Mouse (Mus musculus) neural tube, embryonic 11.5 days (tissue): ENCODE data around the gene Nol7. TPM values are rescaled to one million over a fixed set of nuclear protein-coding genes. Genes with fewer than 3 reads are reported as not detected.

Experiments used
- ATAC-seq: fragments of 200-750 bp; cut with Nextera tagmentation; 2 replicates; pipeline ENCODE4 v1.8.0; 2017; ENCODE audit warnings: moderate number of reproducible peaks, mild to moderate bottlenecking, moderate TSS enrichment, moderate library complexity; ENCODE audit not compliant: insufficient read depth, low FRiP score, low TSS enrichment
- DNase-seq: peaks from one replicate; pipeline ENCODE4 v3.0.0-alpha.2; 2015; ENCODE audit warnings: low spot score
- H3K27ac ChIP-seq: fragments of 300-500 bp; sonication (generic); 2 replicates; pipeline ENCODE4 v1.5.1; 2014; ENCODE audit warnings: low read depth, mild to moderate bottlenecking, low read length
- H3K27me3 ChIP-seq: fragments of 300-500 bp; sonication (generic); 2 replicates; pipeline ENCODE4 v1.6.1; 2014; ENCODE audit warnings: mild to moderate bottlenecking, low read length, mixed read lengths; ENCODE audit not compliant: control insufficient read depth, insufficient read depth
- H3K36me3 ChIP-seq: fragments of 300-500 bp; sonication (generic); 2 replicates; pipeline ENCODE4 v1.6.1; 2014; ENCODE audit warnings: mild to moderate bottlenecking, low read length, moderate library complexity, mixed read lengths; ENCODE audit not compliant: control insufficient read depth, insufficient read depth
- H3K4me1 ChIP-seq: fragments of 300-500 bp; sonication (generic); 2 replicates; pipeline ENCODE4 v1.6.1; 2014; ENCODE audit warnings: low read length, mixed read lengths; ENCODE audit not compliant: control insufficient read depth, insufficient read depth
- H3K4me2 ChIP-seq: fragments of 300-500 bp; sonication (generic); 2 replicates; pipeline ENCODE4 v1.6.1; 2014; ENCODE audit warnings: low read depth, mild to moderate bottlenecking, moderate library complexity
- H3K4me3 ChIP-seq: fragments of 300-500 bp; sonication (generic); 2 replicates; pipeline ENCODE4 v1.5.1; 2014; ENCODE audit warnings: low read depth, low read length
- H3K9ac ChIP-seq: fragments of 300-500 bp; sonication (generic); 2 replicates; pipeline ENCODE4 v1.6.1; 2014; ENCODE audit warnings: mild to moderate bottlenecking, low read length
- H3K9me3 ChIP-seq: fragments of 300-500 bp; sonication (generic); 2 replicates; pipeline ENCODE4 v1.6.1; 2016; ENCODE audit warnings: low read length; ENCODE audit not compliant: control insufficient read depth
- WGBS: fragments of 180-500 bp; shearing (Covaris S2); extraction: QIAGEN DNeasy Blood & Tissue Kit; methylation state at CpG from one replicate; pipeline ENCODE4 v1.1.7; 2014; 5-methylcytosine and 5-hydroxymethylcytosine counted together
- polyA plus RNA-seq: library from polyadenylated mRNA; unstranded; fragments of >200 nt; fragmentation: Nextera tagmentation; extraction: Ambion mirVana; gene quantifications from 2 replicates; pipeline ENCODE4 v1.2.1, GENCODE M21; 2014

The Nol7 gene
- polyA plus RNA-seq, 1 experiment from 2014 or later: 172 TPM

DNA sequence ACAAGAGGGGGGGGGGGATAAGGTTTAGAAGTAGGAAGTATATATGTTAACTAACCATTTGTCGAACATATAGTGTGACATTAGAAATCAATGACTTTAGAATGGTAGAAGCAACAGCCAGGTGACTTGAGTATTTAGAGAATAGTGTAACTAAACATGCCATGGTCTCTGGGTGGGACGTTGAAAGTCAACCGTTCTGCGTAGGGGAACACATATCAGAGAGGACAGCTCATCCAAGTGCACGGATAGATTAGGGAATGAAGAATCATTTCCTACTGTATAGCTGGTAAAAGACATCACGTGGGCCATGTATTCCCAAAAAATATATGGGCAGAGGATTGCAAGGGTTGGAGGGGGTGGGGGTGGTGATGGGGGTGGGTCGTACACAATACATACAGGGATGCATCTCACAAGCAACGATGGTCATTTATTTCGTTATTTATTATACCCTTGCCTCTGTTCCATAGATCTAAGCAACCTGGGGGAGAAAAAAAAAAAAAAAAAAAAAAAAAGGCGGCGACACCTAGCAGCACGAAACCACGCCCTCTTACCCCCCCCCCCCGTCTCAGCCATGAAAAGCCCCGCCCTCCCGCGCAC, 392 bp upstream of the Nol7 start:
- DNase-seq (no peak), ATAC-seq (peak; percentile 65)
- no peaks in the 10 kb centered on the region for H3K27me3 ChIP-seq
- H3K27ac ChIP-seq: no peak overlapping the region
- no peaks in the 10 kb centered on the region for H3K4me1 ChIP-seq
- peak overlapping the region; percentile 71; the same call in 1 of the 2 replicates for H3K9ac ChIP-seq
- peaks cover 4% of the 10 kb centered on the region; the same call in 1 of the 2 replicates for H3K36me3 ChIP-seq
- H3K4me3 ChIP-seq: peak overlapping the region; percentile 63
- no peaks in the 10 kb centered on the region for H3K9me3 ChIP-seq
- WGBS: 45% methylated on average over 15 of the region's 17 CpGs
- no peak overlapping the region; the same call in 1 of the 2 replicates for H3K4me2 ChIP-seq

DNA sequence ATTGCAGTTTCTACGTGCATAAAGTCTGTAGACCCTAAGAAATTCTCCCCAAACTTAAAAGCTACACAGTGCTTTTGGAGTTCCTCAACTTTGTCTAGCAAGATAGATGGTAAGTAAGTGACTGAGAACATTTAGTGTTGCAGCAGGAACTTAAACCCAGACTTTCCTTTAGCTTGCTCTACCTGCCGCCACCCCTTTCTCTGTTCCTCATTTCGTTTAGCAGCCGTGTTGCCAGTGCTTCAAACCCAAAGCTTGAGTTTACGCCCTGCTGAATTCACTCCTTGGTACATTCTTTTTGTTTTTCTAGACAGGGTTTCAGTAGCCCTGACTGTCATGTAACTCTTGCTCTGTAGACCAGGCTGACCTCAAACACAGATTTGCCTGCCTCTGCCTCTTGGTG, 1.4 kb downstream of the Nol7 start:
- DNase-seq: no peak
- no peak overlapping the region for H3K9ac ChIP-seq
- no peaks in the 10 kb centered on the region for H3K9me3 ChIP-seq
- H3K27me3 ChIP-seq: no peaks in the 10 kb centered on the region
- peak overlapping the region; percentile 71; the same call in 1 of the 2 replicates for H3K4me2 ChIP-seq
- H3K4me1 ChIP-seq: no peaks in the 10 kb centered on the region
- H3K36me3 ChIP-seq: peaks cover 4% of the 10 kb centered on the region; the same call in 1 of the 2 replicates
- H3K27ac ChIP-seq: no peak overlapping the region
- no peak overlapping the region for H3K4me3 ChIP-seq
- ATAC-seq: no peak
- 87% methylated on average over 5 of the region's 5 CpGs for WGBS

DNA sequence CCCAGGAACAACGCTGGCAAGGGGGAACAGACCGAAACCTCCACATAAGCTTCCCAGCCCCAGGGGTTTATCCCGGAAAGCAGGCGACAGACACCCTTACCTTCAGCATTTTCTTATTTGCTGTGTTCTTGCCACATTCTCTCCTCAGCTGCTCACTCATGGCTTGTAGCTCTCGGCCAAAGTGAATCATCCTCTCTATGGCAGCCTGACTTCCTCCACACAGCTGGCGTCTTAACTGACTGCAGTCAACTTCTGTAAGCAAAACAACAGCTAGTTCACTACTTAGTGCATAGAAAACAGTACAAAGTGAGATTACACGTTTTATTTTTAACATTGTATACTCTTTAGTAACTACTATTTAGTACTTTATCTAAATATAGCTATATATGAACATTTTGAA, 14.1 kb downstream of the Nol7 start:
- Histone ChIP-seq H3K9me3 (no peaks in the 10 kb centered on the region), H3K4me3 (no peak overlapping the region), H3K9ac (no peak overlapping the region), H3K36me3 (peaks cover 3% of the 10 kb centered on the region), H3K27ac (no peak overlapping the region), H3K4me2 (no peak overlapping the region), H3K27me3 (no peaks in the 10 kb centered on the region), H3K4me1 (no peaks in the 10 kb centered on the region)
- DNase-seq: no peak
- 91% methylated on average over 7 of the region's 7 CpGs for WGBS
- no peak for ATAC-seq

DNA sequence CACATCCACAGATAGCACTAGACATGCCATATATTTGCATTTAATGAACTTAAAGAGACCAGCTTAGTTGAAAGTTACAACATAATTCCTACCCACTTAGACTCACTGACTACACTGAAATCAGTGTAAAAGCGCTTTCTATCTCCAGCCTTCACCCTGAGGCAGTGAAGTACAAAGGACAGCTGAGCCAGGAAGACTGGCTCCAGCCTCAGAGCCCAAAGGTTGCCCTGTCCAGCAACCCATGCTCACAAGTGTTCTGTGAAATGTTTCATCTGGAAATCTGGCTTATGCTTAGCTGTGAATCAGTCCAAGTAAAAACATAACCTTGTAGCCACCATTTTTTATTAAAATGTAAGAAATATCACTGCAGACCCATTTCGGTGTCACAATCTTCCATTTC, 15.4 kb downstream of the Nol7 start:
- no peaks in the 10 kb centered on the region for H3K9me3 ChIP-seq
- H3K4me3 ChIP-seq: no peak overlapping the region
- H3K4me1 ChIP-seq: no peaks in the 10 kb centered on the region
- peaks cover 3% of the 10 kb centered on the region for H3K36me3 ChIP-seq
- no peaks in the 10 kb centered on the region for H3K27me3 ChIP-seq
- no peak overlapping the region for H3K9ac ChIP-seq
- H3K4me2 ChIP-seq: no peak overlapping the region
- ATAC-seq: no peak
- DNase-seq: no peak
- WGBS: 91% methylated on average over 2 of the region's 2 CpGs
- no peak overlapping the region for H3K27ac ChIP-seq

DNA sequence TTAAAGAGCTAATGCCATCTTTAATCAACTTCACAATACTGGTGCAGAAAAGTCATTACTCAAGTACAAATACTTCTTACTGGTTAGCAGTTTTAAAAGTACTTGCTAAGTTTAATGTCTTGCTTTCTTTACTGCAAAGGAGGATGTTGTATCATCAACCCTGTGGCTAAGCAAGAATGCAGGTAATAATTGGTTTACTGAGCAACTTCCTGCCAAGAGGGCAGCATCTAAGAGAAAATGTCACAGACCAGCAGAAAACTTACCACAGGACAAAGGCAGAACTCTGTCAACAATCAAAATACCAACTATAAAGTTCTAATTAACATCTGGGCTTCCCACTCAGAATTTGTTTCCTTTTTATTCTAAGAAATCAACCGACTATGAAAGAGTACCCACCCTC, 17.1 kb downstream of the Nol7 start:
- WGBS: 94% methylated on average over 1 of the region's 1 CpGs

DNA sequence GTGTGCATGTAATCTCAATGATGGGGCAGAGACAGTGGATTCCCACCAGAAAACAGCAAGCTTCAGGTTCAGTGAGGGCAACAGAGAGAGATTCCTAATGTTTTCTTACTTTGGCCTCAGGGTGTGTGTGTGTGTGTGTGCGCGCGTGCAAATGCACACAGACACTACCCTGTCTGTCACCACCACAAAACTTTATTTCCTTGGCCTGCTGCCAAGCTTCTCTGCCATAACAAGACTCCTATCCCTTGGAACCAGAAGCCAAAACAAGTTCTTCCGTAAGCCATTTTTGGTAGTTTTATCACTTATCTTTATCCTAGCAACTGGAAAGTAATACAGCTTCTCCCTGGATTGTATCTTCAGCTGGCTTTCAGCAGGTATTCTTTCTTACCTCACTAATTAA, 30.2 kb downstream of the Nol7 start:
- ATAC-seq (no peak), DNase-seq (no peak)
- Histone ChIP-seq H3K4me2 (no peak overlapping the region), H3K4me3 (no peak overlapping the region), H3K27ac (no peak overlapping the region), H3K27me3 (no peaks in the 10 kb centered on the region), H3K9ac (no peak overlapping the region), H3K36me3 (no peaks in the 10 kb centered on the region), H3K9me3 (no peaks in the 10 kb centered on the region), H3K4me1 (no peaks in the 10 kb centered on the region)
- whole genome bisulfite sequencing: 96% methylated on average over 4 of the region's 4 CpGs

More for the DNA sequence above, 17.1 kb downstream of the Nol7 start:
- Histone ChIP-seq H3K9me3 (no peaks in the 10 kb centered on the region), H3K4me3 (no peak overlapping the region), H3K27ac (no peak overlapping the region), H3K4me2 (no peak overlapping the region), H3K9ac (no peak overlapping the region), H3K4me1 (no peaks in the 10 kb centered on the region), H3K27me3 (no peaks in the 10 kb centered on the region), H3K36me3 (peaks cover 3% of the 10 kb centered on the region)
- ATAC-seq (no peak), DNase-seq (no peak)

DNA sequence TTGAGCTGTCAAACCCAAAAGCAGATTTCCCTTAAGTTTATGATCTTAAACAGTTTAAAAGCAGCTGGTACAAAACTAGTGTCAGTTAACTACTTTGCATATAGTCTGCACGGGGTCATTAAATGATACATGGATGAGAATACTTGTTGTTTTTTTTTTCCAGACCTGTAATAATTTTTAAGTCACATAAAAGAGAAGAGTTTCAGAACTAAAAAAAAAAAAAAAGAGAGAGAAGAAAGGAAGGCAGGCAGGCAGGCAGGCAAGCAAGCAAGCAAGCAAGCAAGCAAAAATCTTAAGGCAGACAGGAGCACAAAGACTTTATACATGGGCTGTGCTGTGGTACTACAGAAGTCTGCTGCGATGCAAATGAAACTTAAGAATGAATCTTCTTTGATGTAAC, 35.2 kb downstream of the Nol7 start:
- DNase-seq (no peak), ATAC-seq (no peak)
- no peak overlapping the region for H3K4me3 ChIP-seq
- no peak overlapping the region for H3K4me2 ChIP-seq
- no peaks in the 10 kb centered on the region for H3K27me3 ChIP-seq
- WGBS: 87% methylated on average over 2 of the region's 2 CpGs
- no peak overlapping the region for H3K27ac ChIP-seq
- H3K4me1 ChIP-seq: no peaks in the 10 kb centered on the region
- no peak overlapping the region for H3K9ac ChIP-seq
- H3K36me3 ChIP-seq: no peaks in the 10 kb centered on the region
- H3K9me3 ChIP-seq: no peaks in the 10 kb centered on the region

DNA sequence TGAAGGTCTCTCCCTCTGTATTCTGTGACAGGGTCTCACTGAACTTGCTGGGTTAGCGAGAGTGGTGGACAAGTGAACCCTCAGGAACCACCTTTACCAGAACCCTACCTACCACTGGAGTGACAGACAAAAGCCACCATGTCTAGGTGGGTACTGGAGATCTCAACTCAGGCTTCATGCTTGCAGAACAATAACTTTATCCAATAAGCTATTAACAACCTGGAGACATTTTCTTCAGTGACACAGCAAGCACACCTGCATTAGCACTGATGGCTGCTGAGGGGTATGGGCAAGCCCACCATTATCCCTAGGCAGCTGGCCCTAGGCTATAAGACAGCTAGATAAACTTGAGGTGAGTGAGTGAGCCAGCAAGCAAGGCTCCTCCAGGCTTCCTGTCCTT, 42.2 kb downstream of the Nol7 start:
- no peak for ATAC-seq
- no peak overlapping the region for H3K4me3 ChIP-seq
- H3K9me3 ChIP-seq: no peaks in the 10 kb centered on the region
- no peak overlapping the region for H3K9ac ChIP-seq
- no peak overlapping the region for H3K4me2 ChIP-seq
- no peak for DNase-seq
- no peaks in the 10 kb centered on the region for H3K36me3 ChIP-seq
- H3K4me1 ChIP-seq: no peaks in the 10 kb centered on the region
- H3K27me3 ChIP-seq: no peaks in the 10 kb centered on the region
- 100% methylated on average over 1 of the region's 1 CpGs for WGBS
- no peak overlapping the region for H3K27ac ChIP-seq

DNA sequence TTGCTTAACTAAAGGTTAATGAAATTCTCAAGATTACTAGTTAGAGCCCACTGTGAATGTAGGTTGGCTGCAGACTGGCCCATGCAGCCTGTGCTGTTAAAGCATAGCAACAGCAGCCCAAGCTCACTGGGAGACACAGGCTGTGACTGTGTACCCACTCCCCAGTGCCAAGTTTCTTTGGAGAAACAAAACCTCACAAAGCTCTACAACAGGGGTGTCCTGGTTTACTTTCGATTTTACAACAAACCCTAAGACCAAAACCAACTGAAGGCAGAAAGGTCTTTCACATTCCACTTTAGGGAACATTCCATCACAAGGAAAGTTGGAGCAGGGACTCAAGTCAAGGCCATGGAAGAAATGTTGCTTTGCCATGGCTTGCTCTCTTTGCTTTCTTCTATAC, 44.4 kb downstream of the Nol7 start:
- no peak overlapping the region for H3K4me2 ChIP-seq
- H3K27ac ChIP-seq: no peak overlapping the region
- no peak overlapping the region for H3K4me3 ChIP-seq
- no peak overlapping the region for H3K9ac ChIP-seq
- DNase-seq (no peak), ATAC-seq (no peak)
- H3K9me3 ChIP-seq: no peaks in the 10 kb centered on the region
- no peaks in the 10 kb centered on the region for H3K27me3 ChIP-seq
- no peaks in the 10 kb centered on the region for H3K36me3 ChIP-seq
- 0 out of 2 replicates have a peak, but pooled peaks cover 3% of the 10 kb centered on the region for H3K4me1 ChIP-seq
- WGBS: 87% methylated on average over 1 of the region's 1 CpGs
